Mouse (Mus musculus) hematopoietic stem cell, adult 5-6 weeks (primary cell): ENCODE measurements around the gene Kcnt2. TPM values are rescaled to one million over a fixed set of nuclear protein-coding genes. Genes with fewer than 3 reads are reported as not detected.

ENCODE experiments used
- ATAC-seq, 2 experiments: fragments of 125-278 bp in 1 of 2; replicated peaks in 1 of 2; 2 replicates each; pipeline ENCODE4 v1.8.0; 2016 to 2017; ENCODE audit warnings: inconsistent platforms in 2 of 2, mild to moderate bottlenecking in 2 of 2, moderate number of reproducible peaks in 2 of 2, low read depth in 1 of 2, moderate TSS enrichment in 1 of 2; ENCODE audit not compliant: low FRiP score in 2 of 2, poor library complexity in 2 of 2, severe bottlenecking in 2 of 2, insufficient read depth in 1 of 2, low TSS enrichment in 1 of 2
- total RNA-seq: library from RNA; stranded (forward); fragments of 172-1452, 232-1000 nt; gene quantifications from 2 replicates; pipeline ENCODE4 v1.2.3, GENCODE M21; 2017

Kcnt2 gene
- total RNA-seq, 1 experiment from 2014 or later: not detected

- ATAC-seq: no peak
These were observed 87.7 kb downstream of the Kcnt2 start for GRCm38 (mm10) chr1:140333702-140334101.

DNA sequence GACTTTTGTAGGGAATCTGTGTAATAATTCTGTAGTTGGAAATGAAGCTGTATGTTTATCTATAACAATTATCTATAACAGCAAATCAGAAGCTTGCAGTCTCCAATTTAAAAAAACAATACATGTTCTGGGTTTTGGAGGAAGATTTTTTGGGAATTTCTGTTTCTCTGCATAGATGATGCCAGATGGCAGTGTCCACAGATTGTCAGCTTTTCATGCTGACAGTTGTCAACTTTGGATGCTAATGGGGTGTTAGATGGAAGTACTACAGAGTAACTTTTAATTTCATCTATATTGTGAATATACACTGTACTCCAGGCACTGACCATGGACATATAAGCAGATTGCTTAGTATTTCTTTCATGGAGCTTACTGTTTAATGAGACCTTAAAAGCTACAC is 92.5 kb downstream of the Kcnt2 start:
- ATAC-seq: no peak

DNA sequence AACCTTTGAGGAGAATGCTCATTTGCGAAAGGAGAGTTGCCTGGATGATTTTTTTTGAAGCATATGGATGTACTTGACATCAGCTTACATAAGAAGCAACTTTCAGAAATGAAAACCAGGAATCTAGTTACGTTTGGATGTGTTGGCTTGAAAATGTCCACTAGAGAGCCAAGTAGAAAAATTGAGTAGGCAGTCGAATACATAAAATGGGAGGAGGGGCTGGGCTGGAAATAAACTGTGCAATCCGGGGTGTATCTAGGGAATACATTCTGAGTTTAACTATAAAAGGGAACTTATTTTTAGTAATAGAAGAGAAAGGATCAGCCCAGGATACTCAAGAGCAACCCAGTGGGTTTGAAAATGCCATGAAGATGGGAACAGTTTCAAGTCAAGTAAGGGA is 93.4 kb downstream of the Kcnt2 start:
- no peak for ATAC-seq

- no peak for ATAC-seq
These were observed 118.8 kb downstream of the Kcnt2 start for GRCm38 (mm10) chr1:140364787-140365186.

GRCm38 (mm10) chr1:140373532-140373931 is 127.6 kb downstream of the Kcnt2 start:
- no peak for ATAC-seq

- no peak for ATAC-seq
These were observed 132.8 kb downstream of the Kcnt2 start for GRCm38 (mm10) chr1:140378791-140379190.

DNA sequence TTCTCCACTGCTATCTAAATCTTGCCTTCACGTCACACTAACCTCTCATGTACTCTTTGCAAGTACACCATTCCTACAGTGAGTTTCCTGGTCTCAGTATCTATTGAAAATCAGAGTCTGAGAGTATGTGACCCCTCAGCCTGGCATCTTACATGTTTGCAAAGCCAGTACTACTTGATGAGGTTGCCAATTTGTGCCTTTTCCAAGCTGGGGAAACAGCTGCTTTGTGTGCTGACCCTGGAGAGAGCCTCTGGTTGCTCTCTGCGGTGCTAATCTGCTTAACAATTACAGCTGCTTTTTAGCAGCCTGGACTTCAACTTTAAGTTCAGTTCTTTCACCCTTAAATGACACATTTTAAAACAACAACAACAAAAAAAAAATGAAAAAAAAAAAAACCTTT is 133.6 kb downstream of the Kcnt2 start:
- no peak for ATAC-seq

DNA sequence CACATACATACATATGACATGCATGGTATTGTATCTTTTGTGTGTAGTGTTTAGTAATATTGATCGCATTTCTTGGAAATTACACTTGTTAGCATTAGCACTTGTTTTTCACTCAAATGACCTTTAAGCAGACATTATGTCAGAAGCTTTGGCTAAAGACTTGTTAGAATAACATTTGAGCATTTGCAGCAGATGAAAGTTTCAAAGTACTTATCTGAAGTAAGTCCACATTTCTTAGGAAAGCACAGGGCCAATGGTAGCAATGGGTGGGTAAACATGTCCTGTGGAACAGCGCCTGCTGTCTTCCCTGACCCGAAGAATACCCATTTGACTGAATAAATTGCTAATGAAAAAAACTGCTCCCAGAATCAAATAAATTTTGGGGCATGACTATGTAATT is 135.1 kb downstream of the Kcnt2 start:
- no peak for ATAC-seq

GRCm38 (mm10) chr1:140390301-140390700 is 144.3 kb downstream of the Kcnt2 start:
- ATAC-seq: no peak

DNA sequence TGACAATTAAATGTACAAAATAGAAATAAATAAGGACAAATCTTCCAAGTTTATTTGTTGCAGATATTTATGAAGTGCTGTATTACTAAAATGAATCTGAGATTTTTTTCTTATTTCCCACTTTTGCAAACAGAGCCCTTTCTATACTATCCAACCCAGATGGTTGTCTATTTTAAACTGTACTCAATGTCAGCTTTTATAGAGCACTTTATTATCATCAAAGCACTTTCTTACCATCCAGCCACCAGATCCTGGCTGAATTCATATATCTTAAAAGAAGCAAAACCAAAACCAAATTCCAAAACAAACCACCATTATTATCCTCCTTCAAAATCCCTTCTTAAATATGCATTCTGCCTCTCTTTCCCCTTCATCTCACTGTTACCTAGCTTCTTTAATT is 151.8 kb downstream of the Kcnt2 start:
- ATAC-seq: no peak

DNA sequence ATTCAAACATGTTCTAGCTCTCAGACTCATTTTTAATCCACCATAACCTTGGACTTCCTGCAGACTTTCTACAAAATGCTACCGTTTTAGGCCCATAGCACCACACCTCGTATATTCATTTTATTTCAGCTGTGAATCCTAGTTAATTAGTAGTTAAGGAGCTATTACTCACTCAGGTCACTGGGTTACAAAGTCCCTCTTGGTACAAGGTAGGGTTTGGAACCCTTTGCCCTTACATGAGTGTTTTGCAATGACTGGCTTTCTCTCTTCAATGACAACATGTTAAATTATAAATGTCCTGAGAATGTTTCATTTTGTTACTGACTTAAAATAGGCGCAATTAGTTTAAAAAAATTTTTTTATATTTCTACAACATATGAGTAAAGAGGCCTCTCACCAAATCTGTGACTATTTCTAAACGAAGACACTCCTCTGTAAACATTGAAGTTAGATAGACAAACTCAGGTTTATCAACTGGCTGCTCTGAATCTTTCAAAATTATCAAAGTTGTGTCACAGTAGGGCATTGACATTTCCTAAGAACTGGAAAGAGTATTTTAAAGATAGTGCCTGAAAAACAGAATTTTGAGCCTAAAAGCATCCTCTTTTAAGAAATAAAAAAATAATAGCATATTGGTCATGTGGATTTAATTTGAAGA is 160.8 kb downstream of the Kcnt2 start:
- ATAC-seq: no peak

DNA sequence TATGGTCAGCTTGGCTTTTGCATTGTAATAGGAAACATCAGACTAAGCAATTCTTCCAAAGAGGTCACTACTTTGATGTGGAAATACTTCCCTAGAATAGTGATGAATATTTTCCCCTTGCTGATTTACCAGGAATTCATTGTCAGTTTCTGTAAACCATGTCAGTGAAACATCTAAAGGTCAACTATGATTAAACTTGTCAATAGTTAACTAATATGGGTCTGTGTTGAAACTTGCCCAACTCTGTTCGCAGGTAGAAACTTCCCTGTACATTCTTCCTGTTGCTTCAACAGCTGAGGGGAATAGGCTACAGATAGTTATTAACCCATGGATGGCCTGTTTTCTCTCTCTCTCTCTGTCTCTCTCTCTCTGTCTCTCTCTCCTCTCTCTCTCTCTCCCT is 169.8 kb downstream of the Kcnt2 start:
- ATAC-seq: no peak

DNA sequence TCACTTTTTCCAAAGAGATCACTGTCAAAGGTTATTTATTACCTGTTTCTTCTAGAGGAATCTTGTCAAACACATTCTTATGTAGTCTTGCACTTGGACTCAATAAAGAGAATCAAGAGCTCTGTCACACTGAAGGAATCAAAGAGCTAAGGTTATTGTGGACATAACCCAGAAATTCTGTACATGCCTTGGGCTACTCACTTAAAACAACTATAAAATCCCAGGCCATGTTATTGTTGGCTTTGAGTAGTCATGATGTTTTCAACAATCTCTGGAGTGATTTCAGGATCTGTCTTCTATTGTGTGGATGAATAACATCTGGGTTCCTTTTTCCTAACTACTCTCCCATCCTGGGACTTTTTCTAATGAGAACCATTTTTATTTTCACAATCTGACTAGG is 177.0 kb downstream of the Kcnt2 start:
- ATAC-seq: no peak

- ATAC-seq: no peak
These were observed 183.4 kb downstream of the Kcnt2 start for GRCm38 (mm10) chr1:140429284-140429850.

DNA sequence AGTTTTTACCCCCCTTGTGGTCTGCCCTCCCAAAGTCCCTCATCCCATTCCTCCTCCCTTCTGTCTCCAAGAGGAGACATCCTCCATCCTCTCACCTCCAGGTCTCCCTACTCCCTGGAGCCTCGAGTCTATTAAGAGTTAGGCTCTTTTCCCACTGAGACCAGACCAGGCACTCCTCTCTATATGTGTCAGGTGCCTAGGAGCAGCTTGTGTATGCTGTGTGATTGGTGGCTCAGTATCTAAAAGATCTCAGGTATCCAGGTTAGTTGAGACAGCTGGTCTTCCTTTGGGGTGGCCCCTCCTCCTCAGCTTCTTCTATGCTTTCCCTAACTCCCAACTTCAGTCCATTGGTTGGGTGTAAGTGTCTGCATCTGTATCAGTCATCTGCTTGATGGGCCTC is 186.1 kb downstream of the Kcnt2 start:
- ATAC-seq: no peak

GRCm38 (mm10) chr1:140434791-140435190 is 188.8 kb downstream of the Kcnt2 start:
- ATAC-seq: no peak

DNA sequence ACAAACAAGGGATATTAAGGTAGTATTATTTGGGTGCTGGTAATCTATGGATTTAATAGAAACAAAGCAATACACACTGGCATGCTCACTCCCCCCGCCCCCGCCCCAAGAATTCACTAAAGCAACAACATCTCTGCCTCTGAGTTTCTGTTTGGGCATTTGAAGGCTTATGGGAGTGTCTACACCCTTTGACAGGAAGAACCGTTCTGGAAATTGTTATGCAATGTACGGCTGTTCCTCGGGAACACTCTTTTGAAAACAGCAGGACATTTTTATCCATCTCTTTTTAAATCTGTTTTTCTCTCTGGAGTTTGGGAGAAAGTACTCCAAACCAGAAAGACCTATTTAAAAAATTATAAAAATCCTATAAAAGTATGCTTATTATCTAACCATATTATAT is 192.2 kb downstream of the Kcnt2 start:
- ATAC-seq: no peak

- no peak for ATAC-seq
These were observed 197.9 kb downstream of the Kcnt2 start for GRCm38 (mm10) chr1:140443904-140444303.

DNA sequence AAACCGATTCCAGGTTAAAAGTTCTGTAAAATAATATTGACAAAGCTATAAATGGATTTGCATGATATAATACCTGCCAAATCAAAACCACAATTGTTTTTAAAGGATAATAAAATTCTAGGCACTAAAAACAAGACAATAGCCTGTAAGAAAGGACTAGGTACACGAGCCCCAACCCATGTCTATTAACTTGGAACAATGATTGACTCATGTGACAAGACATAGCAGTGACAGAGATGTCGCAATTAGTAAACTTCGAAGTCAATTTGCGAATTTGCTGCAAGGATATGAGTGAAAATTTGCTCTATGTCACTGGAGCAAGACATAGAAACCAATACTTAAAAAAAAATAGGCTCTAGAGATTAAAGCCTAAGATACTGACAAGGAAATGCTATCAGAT is 198.4 kb downstream of the Kcnt2 start:
- no peak for ATAC-seq
